Mouse (Mus musculus) lung, postnatal 0 days (tissue): ENCODE results near the gene St8sia1.

ENCODE experiments used
- CTCF ChIP-seq: IDR thresholded peaks from 2 replicates; pipeline ENCODE4 v1.5.1; 2016; ENCODE audit warnings: antibody characterized with exemption, mild to moderate bottlenecking
- EP300 ChIP-seq: IDR thresholded peaks from 2 replicates; pipeline ENCODE4 v1.6.1; 2016; ENCODE audit warnings: antibody characterized with exemption, mild to moderate bottlenecking, control low read depth

GRCm38 (mm10) chr6:142992971-142993370, 28.7 kb upstream of the St8sia1 start:
- TF ChIP-seq EP300 (no peak), CTCF (no peak)
